ENCODE assay signal across 9 mouse cellular contexts in the genomic region with DNA sequence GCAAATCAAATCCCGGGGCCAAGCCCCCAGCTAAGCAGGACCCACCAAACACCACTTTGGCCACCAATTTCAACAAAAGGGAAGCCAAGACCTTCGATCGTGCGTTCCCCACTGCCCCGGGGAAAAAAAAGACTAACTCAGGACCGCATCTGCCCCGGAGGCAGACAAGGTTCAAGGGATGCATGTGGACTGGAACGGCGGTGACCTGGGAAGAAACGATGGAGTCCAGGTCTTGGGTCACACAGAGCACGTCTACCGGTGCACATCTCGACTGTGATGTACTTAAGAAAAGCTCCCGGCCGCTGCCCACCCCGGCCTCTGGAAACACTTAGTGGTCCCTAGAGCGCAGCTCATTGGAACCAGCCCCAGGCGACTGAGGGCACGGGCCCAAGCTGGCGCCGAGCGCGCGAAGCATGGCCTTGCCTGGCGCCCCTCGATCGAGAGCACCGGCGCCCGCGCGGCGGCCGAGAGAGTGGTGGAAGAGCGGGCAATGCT. TPM values are rescaled to one million over a fixed set of nuclear protein-coding genes. Genes with fewer than 3 reads are reported as not detected.
A peak's percentile ranks its signal among the peaks of the same experiment; 100 is the strongest.
DNase-seq lines count a peak whose midpoint lies in the region; ATAC-seq and TF ChIP-seq lines count a peak whose summit lies in the region.
"Had no signal": no experiment of that assay in that cellular context is flagged by ENCODE, and none has a peak within 500 bp of the region (broad histone marks: within the 10 kb centered on the region; RNA-seq: fewer than 3 reads in every experiment).

No protein-coding gene starts in this region.

- TF ChIP-seq CTCF in hindbrain, postnatal 0 days (IDR thresholded peaks at IDR 0.05; ENCODE audit: low read depth) = no peak

- H3K4me3 ChIP-seq in forebrain, embryonic 15.5 days = peak overlapping the region; percentile 58
- H3K4me3 ChIP-seq in hindbrain, postnatal 0 days (ENCODE audit: low read length) = peak overlapping the region; percentile 49

- DNase-seq in adrenal gland, adult (ENCODE audit: inconsistent age in 2 of 2, low spot score in 1 of 2) = peak; percentile 39 to 75
- DNase-seq in adrenal gland, adult 8-10 months = no peak
- DNase-seq in NIH3T3 (ENCODE audit: low read depth) = peak; percentile 57
- DNase-seq in hindbrain, postnatal 0 days (ENCODE audit: low spot score) = peak; percentile 48
- DNase-seq in lung, postnatal 4 days = peak; percentile 43 to 56
- no peak for DNase-seq in frontal cortex, adult 2 months (ENCODE audit: extremely low spot score in 1 of 2, low spot score in 1 of 2)

- peak overlapping the region; percentile 65 for H3K9ac ChIP-seq in forebrain, embryonic 15.5 days (replicated peaks)
- peak overlapping the region; percentile 45 for H3K9ac ChIP-seq in hindbrain, postnatal 0 days (replicated peaks; ENCODE audit: low read length)

- peaks cover 34% of the 10 kb centered on the region for H3K4me1 ChIP-seq in forebrain, embryonic 15.5 days
- no peaks in the 10 kb centered on the region for H3K4me1 ChIP-seq in hindbrain, postnatal 0 days (ENCODE audit: insufficient read depth, low read length)

- no peak overlapping the region for H3K27ac ChIP-seq in forebrain, embryonic 15.5 days (replicated peaks)
- H3K27ac ChIP-seq in hindbrain, postnatal 0 days = no peak overlapping the region

- ATAC-seq in forebrain, embryonic 15.5 days (replicated peaks) = peak; percentile 66
- peak; percentile 66; the same call in 1 of the 2 replicates for ATAC-seq in hindbrain, postnatal 0 days
- ATAC-seq in granulocyte monocyte progenitor cell, adult 5-6 weeks (replicated peaks; ENCODE audit: poor library complexity, severe bottlenecking) = no peak

- H3K4me2 ChIP-seq in forebrain, embryonic 15.5 days (replicated peaks) = peak overlapping the region; percentile 94
- H3K4me2 ChIP-seq in hindbrain, postnatal 0 days (ENCODE audit: low read depth, low read length) = peak overlapping the region; percentile 69

- WGBS in forebrain, embryonic 15.5 days = under 1% methylated on average over 35 of the region's 35 CpGs
- 3% methylated on average over 25 of the region's 35 CpGs for WGBS in hindbrain, postnatal 0 days

- no peaks in the 10 kb centered on the region for H3K36me3 ChIP-seq in forebrain, embryonic 15.5 days
- no peaks in the 10 kb centered on the region for H3K36me3 ChIP-seq in hindbrain, postnatal 0 days (ENCODE audit: insufficient read depth, low read length)

- H3K27me3 ChIP-seq in forebrain, embryonic 15.5 days = peaks cover 13% of the 10 kb centered on the region; the same call in 1 of the 2 replicates
- peaks cover 17% of the 10 kb centered on the region; the same call in 1 of the 2 replicates for H3K27me3 ChIP-seq in hindbrain, postnatal 0 days (ENCODE audit: insufficient read depth, low read length)

- no peaks in the 10 kb centered on the region for H3K9me3 ChIP-seq in forebrain, embryonic 15.5 days
- no peaks in the 10 kb centered on the region for H3K9me3 ChIP-seq in hindbrain, postnatal 0 days (ENCODE audit: low read length)

RNA-seq across cellular contexts. Expression of a gene that starts 0.6 kb away (rescaled TPM):
- total RNA-seq in adrenal gland, adult 8-10 months (2022) = 1 to 10 TPM; 6.0 to 9.0 (median 6.8) TPM
- 3.3 and 3.8 TPM in 2 replicates for polyA plus RNA-seq in forebrain, embryonic 15.5 days (2015; fragmentation: Nextera tagmentation; extraction: Ambion mirVana)
- 7.0 and 7.5 TPM in 2 replicates for total RNA-seq in hindbrain, postnatal 0 days (2014; rRNA removed)
- 2.1 and 2.5 TPM in 2 replicates for polyA plus RNA-seq in hindbrain, postnatal 0 days (2015; fragmentation: Nextera tagmentation; extraction: Ambion mirVana)
- 1.2 and 1.4 TPM in 2 replicates for polyA plus RNA-seq in frontal cortex, adult 2 months (2012; rRNA removed)
- total RNA-seq in granulocyte monocyte progenitor cell, adult 5-6 weeks (2014; fragmentation: Nextera tagmentation) = not detected in 2 replicates
- not detected in 2 replicates for total RNA-seq in granulocyte monocyte progenitor cell, adult 5-6 weeks (2017)
- total RNA-seq: common myeloid progenitor, adult 5-6 weeks had no signal

Comparison
In these comparisons a context has a peak if more than half of its experiments do, and no peak if none do; other contexts are left out.
1. DNase-seq: peak in adrenal gland, adult (2 of 2), NIH3T3 (single experiment), hindbrain, postnatal 0 days (single experiment) and lung, postnatal 4 days (2 of 2); none in adrenal gland, adult 8-10 months (single experiment) and frontal cortex, adult 2 months (0 of 2).